Comparison of ENCODE assay signal across 8 mouse cellular contexts in genomic region chr16:64770521-64771430, GRCm38 (mm10). TPM values are rescaled to one million over a fixed set of nuclear protein-coding genes. Genes with fewer than 3 reads are reported as not detected.
DNase-seq lines count a peak whose midpoint lies in the region; ATAC-seq and TF ChIP-seq lines count a peak whose summit lies in the region.

Gene 4930453N24Rik (minus strand): TSS chr16:64771161.

- H3K27ac ChIP-seq in hindbrain, embryonic 14.5 days: peak within 1 kb of the TSS; percentile 83

- no peak for TF ChIP-seq CTCF in Patski (IDR thresholded peaks at IDR 0.05)

- peak within 1 kb of the TSS; percentile 71 for H3K4me2 ChIP-seq in hindbrain, embryonic 14.5 days (replicated peaks)

- no peaks in the 10 kb centered on the region for H3K9me3 ChIP-seq in hindbrain, embryonic 14.5 days (ENCODE audit: control insufficient read depth, low read length)

- POLR2A ChIA-PET in Patski (lab: Charles Lee): interaction anchor here (1.2 to 1.6 kb wide), 2 partner anchors 80 to 82 kb away, joined by 4 to 6 read pairs; partner anchors contain the start of gene Zfp654

- H3K4me1 ChIP-seq in hindbrain, embryonic 14.5 days (replicated peaks; ENCODE audit: control insufficient read depth, insufficient read depth, low read length): peaks cover 14% of the 10 kb centered on the region

- DNase-seq in Patski (ENCODE audit: low read depth, low spot score): peak; percentile 72
- peak; percentile 94 to 95 for DNase-seq in cerebellum, postnatal 14 days
- DNase-seq in frontal cortex, postnatal 14 days (ENCODE audit: low spot score in 2 of 2): peak; percentile 74 to 77
- DNase-seq in hindbrain, embryonic 14.5 days (ENCODE audit: low spot score): peak; percentile 90
- peak; percentile 81 to 82 for DNase-seq in layer of hippocampus, postnatal 36 days
- peak; percentile 88 for DNase-seq in lung, postnatal 36 days
- DNase-seq in retina, postnatal 1 day: peak; percentile 96
- peak; percentile 75 to 79 for DNase-seq in urinary bladder, adult 18-20 months (ENCODE audit: low spot score in 2 of 2)

- in situ Hi-C loops in Patski (cut with MboI; ENCODE audit: low pct_unique_long_range_greater_than_20kb): no loop called here

- CTCF ChIA-PET in Patski (lab: Charles Lee): interaction anchor here (1.0 kb wide), 1 partner anchor 75 kb away, joined by 4 read pairs; no protein-coding TSS in a partner anchor

- WGBS in hindbrain, embryonic 14.5 days: 2% methylated on average over 72 of the region's 72 CpGs

- ATAC-seq in Patski: peak; percentile 96
- ATAC-seq in hindbrain, embryonic 14.5 days (ENCODE audit: low FRiP score): peak; percentile 97

- peaks cover 12% of the 10 kb centered on the region for H3K36me3 ChIP-seq in hindbrain, embryonic 14.5 days (replicated peaks; ENCODE audit: control insufficient read depth, insufficient read depth)

- no peaks in the 10 kb centered on the region for H3K27me3 ChIP-seq in Patski
- H3K27me3 ChIP-seq in hindbrain, embryonic 14.5 days (ENCODE audit: control insufficient read depth, insufficient read depth, low read length): no peaks in the 10 kb centered on the region

- peak within 1 kb of the TSS; percentile 89 for H3K4me3 ChIP-seq in hindbrain, embryonic 14.5 days (replicated peaks; ENCODE audit: low read length)

- H3K9ac ChIP-seq in hindbrain, embryonic 14.5 days: peak within 1 kb of the TSS; percentile 86

RNA-seq across cellular contexts. Expression of gene 4930453N24Rik, which starts in this region (rescaled TPM):
- polyA plus RNA-seq in Patski (2021): 25.8 TPM
- 19.3 and 23.9 TPM in 2 replicates for polyA plus RNA-seq in hindbrain, embryonic 14.5 days (2014; fragmentation: Nextera tagmentation; extraction: Ambion mirVana)
- 10 to 100 TPM; 21.3 to 23.9 TPM for total RNA-seq in layer of hippocampus, postnatal 36 days (2021)

Comparison
In these comparisons a context has a peak if more than half of its experiments do, and no peak if none do; other contexts are left out.
1. Peak in every context shown above with its lines: DNase-seq, ATAC-seq, H3K4me3 ChIP-seq and H3K27ac ChIP-seq.